Mouse (Mus musculus): Measurements from ENCODE around the gene Taf13. TPM values are rescaled to one million over a fixed set of nuclear protein-coding genes. Genes with fewer than 3 reads are reported as not detected.

Gene Taf13
- polyA plus RNA-seq, 1 experiment: 12.3 TPM

DNA sequence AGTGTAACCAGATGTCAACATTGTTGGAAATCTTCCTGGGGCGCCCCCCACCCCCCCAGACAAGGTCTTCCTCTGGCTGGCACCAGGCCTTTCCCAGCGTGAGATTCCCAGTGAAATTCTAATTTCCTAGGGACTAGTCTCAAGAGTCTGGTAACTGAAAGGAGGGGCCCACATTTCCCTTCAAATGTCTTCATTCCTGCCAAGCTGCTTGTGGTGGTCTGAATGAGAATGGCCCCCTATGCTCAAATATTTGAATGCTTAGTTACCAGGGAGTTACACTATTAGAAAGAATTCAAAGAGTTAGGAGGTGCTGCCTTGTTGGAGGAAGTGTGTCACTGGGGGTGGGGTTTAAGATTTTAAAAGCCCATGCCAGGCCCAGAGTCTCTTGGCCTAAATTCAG lies 16.9 kb downstream of the Taf13 start:
- TF ChIP-seq MYOG (IDR thresholded peaks at IDR 0.05; ENCODE audit: control insufficient read depth, extremely low read depth, insufficient read length) (no peak), CTCF (IDR thresholded peaks at IDR 0.05; ENCODE audit: control insufficient read depth, insufficient read depth, insufficient read length) (no peak), MYOD1 (IDR thresholded peaks at IDR 0.05; ENCODE audit: control insufficient read depth, insufficient read length, low read depth) (no peak), FOSL1 (IDR thresholded peaks at IDR 0.05; ENCODE audit: insufficient read depth, low read length, poor library complexity, severe bottlenecking) (no peak), MAX (IDR thresholded peaks at IDR 0.05) (no peak), CEBPB (IDR thresholded peaks at IDR 0.05; ENCODE audit: low read depth) (no peak), USF1 (IDR thresholded peaks at IDR 0.05; ENCODE audit: low read depth) (no peak)
- H3K4me3 ChIP-seq (ENCODE audit: insufficient read depth, poor library complexity, severe bottlenecking): no peak overlapping the region
- H3K79me2 ChIP-seq (ENCODE audit: control insufficient read depth, insufficient read depth): peaks cover 14% of the 10 kb centered on the region
- H3K27me3 ChIP-seq (ENCODE audit: control insufficient read depth, insufficient read depth, insufficient read length): no peaks in the 10 kb centered on the region
- H3K79me3 ChIP-seq (ENCODE audit: low read depth): no peaks in the 10 kb centered on the region
- no peak overlapping the region for H3ac ChIP-seq (ENCODE audit: control insufficient read depth, insufficient read length, low read depth)
- H3K36me3 ChIP-seq (ENCODE audit: control insufficient read depth, insufficient read depth): no peaks in the 10 kb centered on the region

DNA sequence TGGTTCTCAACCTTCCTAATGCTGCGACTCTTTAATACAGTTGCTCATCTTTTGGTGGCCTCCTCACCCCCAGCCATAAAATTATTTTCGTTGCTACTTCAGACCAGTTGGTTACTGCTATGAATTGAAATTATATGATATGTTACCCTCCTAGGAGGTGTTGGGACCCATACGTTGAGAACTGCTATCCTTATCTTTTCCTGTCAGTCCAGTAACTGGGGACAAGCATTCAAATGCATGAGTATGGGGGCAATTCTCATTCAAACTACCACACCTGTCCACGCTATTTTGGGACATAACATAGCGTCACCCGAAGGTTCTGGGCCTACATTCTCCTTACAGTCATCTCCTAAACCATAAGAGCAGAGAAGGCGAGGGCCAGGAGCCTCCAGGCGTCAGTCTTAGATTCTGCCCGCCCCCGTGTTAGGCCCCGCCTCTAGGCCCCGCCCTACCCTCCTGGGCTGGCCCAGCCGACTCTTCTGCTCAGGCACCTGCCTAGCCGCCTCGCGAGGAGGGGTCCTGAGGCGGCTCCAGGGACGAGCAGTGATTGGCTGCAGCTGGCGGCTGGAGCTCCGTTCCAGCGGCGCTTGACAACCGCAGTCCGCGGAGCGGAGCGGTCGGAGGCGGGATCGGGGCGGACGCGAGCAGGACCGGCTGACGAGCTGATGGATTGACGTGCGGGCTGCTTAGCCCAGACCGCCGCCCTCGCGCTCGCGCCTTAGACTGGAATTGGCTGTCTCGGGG lies 19.5 kb downstream of the Taf13 start, which contains the start of gene Wdr47:
Gene Wdr47 (plus strand): TSS at position 494 of the 744 bp plus-strand sequence.
- H3ac ChIP-seq (ENCODE audit: control insufficient read depth, insufficient read length, low read depth): peak within 1 kb of the TSS; percentile 91
- peaks cover 23% of the 10 kb centered on the region for H3K79me2 ChIP-seq (ENCODE audit: control insufficient read depth, insufficient read depth)
- peak within 1 kb of the TSS; percentile 89 for H3K4me3 ChIP-seq (ENCODE audit: insufficient read depth, poor library complexity, severe bottlenecking)
- H3K27me3 ChIP-seq (ENCODE audit: control insufficient read depth, insufficient read depth, insufficient read length): no peaks in the 10 kb centered on the region
- H3K36me3 ChIP-seq (ENCODE audit: control insufficient read depth, insufficient read depth): no peaks in the 10 kb centered on the region
- TF ChIP-seq MYOG (IDR thresholded peaks at IDR 0.05; ENCODE audit: control insufficient read depth, extremely low read depth, insufficient read length): no peak
- TF ChIP-seq MYOD1 (IDR thresholded peaks at IDR 0.05; ENCODE audit: control insufficient read depth, insufficient read length, low read depth): peak; percentile 57
- TF ChIP-seq USF1 (IDR thresholded peaks at IDR 0.05; ENCODE audit: low read depth): no peak
- TF ChIP-seq CTCF (IDR thresholded peaks at IDR 0.05; ENCODE audit: control insufficient read depth, insufficient read depth, insufficient read length): no peak
- no peak for TF ChIP-seq CEBPB (IDR thresholded peaks at IDR 0.05; ENCODE audit: low read depth)
- no peak for TF ChIP-seq FOSL1 (IDR thresholded peaks at IDR 0.05; ENCODE audit: insufficient read depth, low read length, poor library complexity, severe bottlenecking)
- TF ChIP-seq MAX (IDR thresholded peaks at IDR 0.05): peak; percentile 64
- no peaks in the 10 kb centered on the region for H3K79me3 ChIP-seq (ENCODE audit: low read depth)

DNA sequence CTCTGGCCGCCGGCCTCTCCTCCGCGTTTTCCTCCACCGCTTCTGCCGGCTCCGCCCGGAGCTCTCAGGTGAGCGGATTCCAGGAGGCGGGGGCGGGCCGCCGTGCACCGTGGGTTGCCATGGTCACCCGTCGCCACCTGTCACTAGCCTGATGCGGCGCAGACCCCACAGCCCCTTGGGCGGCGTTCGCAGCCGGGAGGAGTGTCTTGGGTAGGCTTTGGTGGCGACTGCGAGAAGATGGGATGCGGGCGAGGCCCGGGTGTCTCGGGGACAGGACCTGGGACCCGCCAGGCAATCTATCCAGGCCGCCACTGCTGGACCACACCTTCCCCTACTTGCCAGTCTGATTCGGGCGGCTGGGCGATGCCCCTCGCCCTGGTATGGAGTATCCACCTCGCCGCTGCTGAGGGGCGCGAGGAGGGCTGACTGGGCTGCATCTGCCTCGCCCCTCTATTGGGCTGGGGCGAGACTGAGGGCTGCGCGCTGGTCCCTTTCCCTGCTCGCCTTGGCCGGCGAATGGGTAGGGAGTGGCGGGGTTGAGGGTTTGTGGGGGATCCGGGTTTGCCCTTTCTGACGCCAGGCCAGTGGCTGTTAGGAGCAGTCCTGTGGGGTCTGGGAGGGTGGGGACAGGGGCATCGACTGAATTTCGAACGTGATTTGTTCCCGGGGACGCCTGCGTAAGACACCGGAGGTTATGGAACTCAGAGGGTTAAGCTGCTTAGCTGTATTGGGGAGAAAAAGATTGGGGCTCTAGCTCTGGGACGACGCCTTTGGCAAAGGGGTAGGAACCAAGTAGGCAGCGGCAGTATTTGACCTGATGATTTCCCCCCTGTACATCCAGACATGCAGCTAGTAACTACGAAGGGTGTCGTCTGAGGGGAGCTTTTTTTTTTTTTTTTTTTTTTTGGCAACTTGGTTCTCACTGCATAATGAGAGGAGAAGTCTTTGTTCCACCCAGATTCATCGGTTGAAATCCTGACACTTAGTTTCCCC lies 20.3 kb downstream of the Taf13 start:
- Histone ChIP-seq H3ac (ENCODE audit: control insufficient read depth, insufficient read length, low read depth) (peak overlapping the region; percentile 91), H3K4me3 (ENCODE audit: insufficient read depth, poor library complexity, severe bottlenecking) (peak overlapping the region; percentile 89), H3K27me3 (ENCODE audit: control insufficient read depth, insufficient read depth, insufficient read length) (no peaks in the 10 kb centered on the region), H3K79me3 (ENCODE audit: low read depth) (no peaks in the 10 kb centered on the region), H3K79me2 (ENCODE audit: control insufficient read depth, insufficient read depth) (peaks cover 23% of the 10 kb centered on the region), H3K36me3 (ENCODE audit: control insufficient read depth, insufficient read depth) (no peaks in the 10 kb centered on the region)
- no peak for TF ChIP-seq CTCF (IDR thresholded peaks at IDR 0.05; ENCODE audit: control insufficient read depth, insufficient read depth, insufficient read length)
- TF ChIP-seq CEBPB (IDR thresholded peaks at IDR 0.05; ENCODE audit: low read depth): no peak
- TF ChIP-seq MYOD1 (IDR thresholded peaks at IDR 0.05; ENCODE audit: control insufficient read depth, insufficient read length, low read depth): no peak
- no peak for TF ChIP-seq USF1 (IDR thresholded peaks at IDR 0.05; ENCODE audit: low read depth)
- TF ChIP-seq MAX (IDR thresholded peaks at IDR 0.05): no peak
- no peak for TF ChIP-seq FOSL1 (IDR thresholded peaks at IDR 0.05; ENCODE audit: insufficient read depth, low read length, poor library complexity, severe bottlenecking)
- TF ChIP-seq MYOG (IDR thresholded peaks at IDR 0.05; ENCODE audit: control insufficient read depth, extremely low read depth, insufficient read length): no peak

DNA sequence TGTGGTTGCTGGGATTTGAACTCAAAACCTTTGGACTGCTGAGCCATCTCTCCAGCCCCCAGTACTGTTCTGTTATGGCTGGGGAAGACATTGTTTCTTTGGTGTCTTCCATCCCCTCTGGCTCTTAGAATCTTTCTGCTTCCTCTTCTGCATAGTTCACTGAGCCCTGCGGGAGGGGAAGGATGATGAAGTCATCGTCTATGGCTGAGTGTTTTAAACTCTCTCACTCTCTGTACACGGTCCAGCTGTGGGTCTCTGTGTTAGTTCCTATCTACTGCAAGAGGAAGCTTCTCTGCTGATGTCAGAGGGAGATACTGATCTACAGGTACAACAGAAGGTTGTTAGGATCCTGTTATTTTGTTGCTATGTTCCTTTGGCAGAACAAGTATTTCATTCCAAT lies 37.4 kb downstream of the Taf13 start:
- no peak overlapping the region for H3K4me3 ChIP-seq (ENCODE audit: insufficient read depth, poor library complexity, severe bottlenecking)
- H3K36me3 ChIP-seq (ENCODE audit: control insufficient read depth, insufficient read depth): no peaks in the 10 kb centered on the region
- no peaks in the 10 kb centered on the region for H3K79me2 ChIP-seq (ENCODE audit: control insufficient read depth, insufficient read depth)
- TF ChIP-seq USF1 (IDR thresholded peaks at IDR 0.05; ENCODE audit: low read depth): no peak
- TF ChIP-seq CEBPB (IDR thresholded peaks at IDR 0.05; ENCODE audit: low read depth): no peak
- TF ChIP-seq FOSL1 (IDR thresholded peaks at IDR 0.05; ENCODE audit: insufficient read depth, low read length, poor library complexity, severe bottlenecking): no peak
- TF ChIP-seq MYOG (IDR thresholded peaks at IDR 0.05; ENCODE audit: control insufficient read depth, extremely low read depth, insufficient read length): no peak
- TF ChIP-seq MYOD1 (IDR thresholded peaks at IDR 0.05; ENCODE audit: control insufficient read depth, insufficient read length, low read depth): no peak
- TF ChIP-seq MAX (IDR thresholded peaks at IDR 0.05): no peak
- no peak for TF ChIP-seq CTCF (IDR thresholded peaks at IDR 0.05; ENCODE audit: control insufficient read depth, insufficient read depth, insufficient read length)
- no peak overlapping the region for H3ac ChIP-seq (ENCODE audit: control insufficient read depth, insufficient read length, low read depth)
- H3K27me3 ChIP-seq (ENCODE audit: control insufficient read depth, insufficient read depth, insufficient read length): no peaks in the 10 kb centered on the region
- no peaks in the 10 kb centered on the region for H3K79me3 ChIP-seq (ENCODE audit: low read depth)

Small RNA genes within 50 kb of the gene (microRNA-seq; reads per million reads assigned to microRNA genes)
- not detected for gene Gm22860 (ENCODE audit: borderline microRNAs expressed)

Other genes with a start within 250 kb of the Taf13 start
- not detected for gene Mybphl, start 206.8 kb upstream of the Taf13 start, polyA plus RNA-seq (2012; fragmentation: generic; extraction: Trizol)
- gene Psrc1, start 187.9 kb upstream of the Taf13 start, polyA plus RNA-seq (2012; fragmentation: generic; extraction: Trizol): 27.9 TPM
- gene Celsr2, start 156.1 kb upstream of the Taf13 start, polyA plus RNA-seq (2012; fragmentation: generic; extraction: Trizol): not detected
- 272 TPM for gene Sars, start 126.5 kb upstream of the Taf13 start, polyA plus RNA-seq (2012; fragmentation: generic; extraction: Trizol)
- gene 1700013F07Rik, start 37.5 kb upstream of the Taf13 start, polyA plus RNA-seq (2012; fragmentation: generic; extraction: Trizol): not detected
- 0.01 TPM for gene 5330417C22Rik, start 35.2 kb upstream of the Taf13 start, polyA plus RNA-seq (2012; fragmentation: generic; extraction: Trizol)
- gene Tmem167b, start 9.2 kb upstream of the Taf13 start, polyA plus RNA-seq (2012; fragmentation: generic; extraction: Trizol): 13.0 TPM
- gene Wdr47, start 19.6 kb downstream of the Taf13 start, polyA plus RNA-seq (2012; fragmentation: generic; extraction: Trizol): 3.4 TPM
- 19.8 TPM for gene Clcc1, start 82.2 kb downstream of the Taf13 start, polyA plus RNA-seq (2012; fragmentation: generic; extraction: Trizol)
- gene Gpsm2, start 150.6 kb downstream of the Taf13 start, polyA plus RNA-seq (2012; fragmentation: generic; extraction: Trizol): 29.0 TPM
- 0.20 TPM for gene Aknad1, start 168.0 kb downstream of the Taf13 start, polyA plus RNA-seq (2012; fragmentation: generic; extraction: Trizol)

All from C2C12 (cell line).